Mouse (Mus musculus): Measurements from ENCODE around the gene Gas2l1. TPM values are rescaled to one million over a fixed set of nuclear protein-coding genes. Genes with fewer than 3 reads are reported as not detected.
"Not testable (repeated sequence)": the region's sequence is repeated elsewhere in the genome, so short reads cannot be mapped to it uniquely, and the experiment has no call there.

Gene Gas2l1
- polyA plus RNA-seq, 1 experiment, result 38.1 TPM

DNA sequence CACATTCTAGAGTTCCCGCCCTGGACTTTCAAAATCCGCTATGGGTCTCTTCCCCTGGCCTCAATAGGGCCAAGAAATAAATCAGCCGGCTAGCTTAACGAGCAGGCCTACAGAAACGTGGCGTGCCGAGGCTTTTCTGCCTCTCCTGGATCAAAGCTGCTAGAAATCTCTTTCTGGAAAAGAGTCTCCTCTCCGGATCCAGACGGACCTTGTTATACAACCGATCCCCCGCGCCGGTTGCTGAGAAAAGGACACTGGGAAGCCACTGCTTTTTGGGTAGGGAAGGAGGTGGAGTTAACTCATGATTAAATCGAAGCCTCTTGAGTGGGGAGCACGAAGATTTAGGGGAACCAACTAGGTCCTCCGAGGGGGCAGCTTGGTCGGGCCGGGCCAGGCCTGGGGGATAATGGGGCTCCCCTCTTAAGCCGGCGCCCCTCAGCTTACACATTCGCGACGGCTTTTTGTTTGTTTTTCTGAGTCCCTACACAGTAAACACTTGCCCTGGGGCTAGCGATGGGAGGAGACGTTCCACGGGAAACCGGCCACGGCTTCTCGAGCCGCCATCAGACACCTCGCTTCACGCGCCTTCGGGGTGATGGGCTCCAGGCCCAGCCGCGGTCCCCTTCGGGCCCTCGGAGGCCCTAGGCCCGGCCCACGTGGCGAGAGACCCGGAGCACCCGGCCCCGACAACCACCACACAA lies 33.1 kb upstream of the Gas2l1 start:
- peak; percentile 45 for DNase-seq (ENCODE audit: low read depth)
- TF ChIP-seq POLR2A (IDR thresholded peaks at IDR 0.05; ENCODE audit: borderline replicate concordance, extremely low read depth, insufficient read depth, insufficient read length, poor library complexity, severe bottlenecking) (no peak), CTCF (IDR thresholded peaks at IDR 0.05; ENCODE audit: borderline replicate concordance, extremely low read depth, insufficient read depth, insufficient read length) (no peak)

DNA sequence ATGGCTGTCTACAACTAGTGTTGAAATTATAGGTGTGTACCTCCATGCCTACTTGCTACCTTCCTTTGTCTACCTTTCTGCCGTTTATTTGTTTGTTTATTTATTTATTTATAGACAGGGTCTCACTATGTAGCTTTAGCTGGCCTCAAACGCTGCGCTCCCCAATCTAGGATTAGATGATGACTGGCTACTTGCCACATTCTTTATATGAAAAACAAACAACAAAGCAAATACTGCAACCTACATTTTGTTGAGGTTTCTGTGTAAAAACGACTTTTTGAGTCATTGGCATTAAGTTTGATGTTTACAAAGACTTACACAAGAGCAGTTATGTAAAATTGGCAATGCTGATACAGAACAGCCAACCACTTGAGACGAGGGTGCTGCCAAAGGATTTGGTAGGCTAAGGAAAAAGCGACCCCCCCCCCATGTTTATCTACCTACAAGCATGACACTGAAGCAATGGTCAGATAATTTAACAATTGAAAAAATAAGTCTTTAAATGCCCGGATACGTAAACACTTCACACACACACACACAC lies 31.4 kb upstream of the Gas2l1 start:
- no peak for TF ChIP-seq CTCF (IDR thresholded peaks at IDR 0.05; ENCODE audit: borderline replicate concordance, extremely low read depth, insufficient read depth, insufficient read length)
- TF ChIP-seq POLR2A (IDR thresholded peaks at IDR 0.05; ENCODE audit: borderline replicate concordance, extremely low read depth, insufficient read depth, insufficient read length, poor library complexity, severe bottlenecking), result no peak
- no peak for DNase-seq (ENCODE audit: low read depth)

DNA sequence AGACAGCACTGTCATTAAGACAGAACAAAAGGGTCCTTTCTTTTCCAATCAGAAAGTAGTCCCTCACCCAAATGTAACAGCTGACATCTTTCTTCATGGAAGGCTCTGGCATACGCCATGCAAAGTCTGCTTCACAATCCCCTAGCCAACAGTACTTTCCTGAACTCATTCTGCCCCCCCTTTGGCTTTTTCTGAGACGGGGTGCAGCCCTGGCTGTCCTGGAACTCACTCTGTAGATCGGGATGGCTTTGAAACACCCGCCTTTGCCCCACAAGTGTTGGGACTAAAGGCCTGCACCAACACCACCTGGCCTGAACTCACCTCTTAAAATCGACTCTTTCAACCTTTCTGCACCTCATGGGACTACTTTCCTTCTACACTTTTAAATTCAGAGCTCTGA lies 30.8 kb upstream of the Gas2l1 start:
- peak; percentile 5 for DNase-seq (ENCODE audit: low read depth)
- TF ChIP-seq CTCF (IDR thresholded peaks at IDR 0.05; ENCODE audit: borderline replicate concordance, extremely low read depth, insufficient read depth, insufficient read length), result no peak
- TF ChIP-seq POLR2A (IDR thresholded peaks at IDR 0.05; ENCODE audit: borderline replicate concordance, extremely low read depth, insufficient read depth, insufficient read length, poor library complexity, severe bottlenecking), result no peak

DNA sequence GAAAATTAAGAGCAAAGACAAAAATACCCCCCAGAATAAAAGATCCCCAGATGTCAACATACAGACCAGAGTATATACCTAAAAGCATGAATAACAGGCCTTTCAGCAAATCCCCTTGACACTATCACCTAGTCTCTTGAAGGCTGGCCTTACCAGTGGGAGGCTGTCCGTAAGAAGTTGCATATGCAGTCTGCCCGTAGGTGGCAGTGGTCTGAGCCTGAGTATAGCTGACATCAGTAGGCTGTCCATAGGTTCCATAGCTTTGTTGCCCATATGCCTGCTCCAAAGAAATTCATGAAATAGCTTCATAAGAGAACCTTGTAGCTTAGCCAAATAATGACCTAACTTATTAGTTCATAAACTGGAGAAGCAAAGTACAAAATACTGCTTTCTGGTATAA lies 26.6 kb upstream of the Gas2l1 start:
- peak; percentile 30; the same call in 1 of the 2 replicates for TF ChIP-seq CTCF (IDR thresholded peaks at IDR 0.05; ENCODE audit: borderline replicate concordance, extremely low read depth, insufficient read depth, insufficient read length)
- no peak for TF ChIP-seq POLR2A (IDR thresholded peaks at IDR 0.05; ENCODE audit: borderline replicate concordance, extremely low read depth, insufficient read depth, insufficient read length, poor library complexity, severe bottlenecking)
- peak; percentile 31 for DNase-seq (ENCODE audit: low read depth)

DNA sequence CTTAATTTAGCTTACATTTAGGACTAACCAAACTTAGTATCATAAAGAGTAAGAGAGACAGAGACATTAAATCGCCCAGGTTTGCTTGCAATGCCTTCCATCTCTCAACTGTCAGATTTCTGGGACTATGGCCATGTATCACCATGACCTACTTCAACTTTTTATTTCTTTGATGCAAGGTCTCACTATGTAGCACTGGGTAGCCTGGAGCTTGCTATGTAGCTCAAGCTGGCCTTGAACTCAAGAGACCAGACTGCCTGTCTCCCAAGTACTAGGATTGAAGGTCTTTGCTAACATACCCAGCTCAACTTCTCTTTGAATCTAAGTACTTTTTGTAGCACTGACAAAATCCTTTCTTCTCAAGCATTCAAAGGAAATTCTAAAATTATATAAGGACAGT lies 24.0 kb upstream of the Gas2l1 start:
- DNase-seq (ENCODE audit: low read depth), result no peak
- TF ChIP-seq CTCF (IDR thresholded peaks at IDR 0.05; ENCODE audit: borderline replicate concordance, extremely low read depth, insufficient read depth, insufficient read length), result no peak
- TF ChIP-seq POLR2A (IDR thresholded peaks at IDR 0.05; ENCODE audit: borderline replicate concordance, extremely low read depth, insufficient read depth, insufficient read length, poor library complexity, severe bottlenecking), result no peak

DNA sequence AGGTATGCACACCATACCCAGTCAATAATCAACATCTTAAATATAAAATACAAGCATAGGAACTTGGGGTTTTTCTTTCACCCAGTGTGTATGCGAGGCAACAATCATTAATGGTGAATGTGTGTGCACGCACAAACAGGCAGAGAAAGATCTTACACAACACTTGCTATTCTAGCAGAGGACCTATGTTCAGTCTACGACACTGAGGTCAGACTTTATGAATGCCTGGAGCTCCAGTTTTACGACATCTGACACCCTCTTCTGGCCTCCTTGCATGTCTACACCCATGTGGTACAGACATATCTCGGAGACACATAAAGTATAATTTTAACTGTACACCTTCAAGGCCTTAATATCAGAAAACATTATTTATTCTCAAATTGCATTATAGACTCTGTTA lies 11.7 kb upstream of the Gas2l1 start:
- not testable (repeated sequence) for DNase-seq (ENCODE audit: low read depth)

DNA sequence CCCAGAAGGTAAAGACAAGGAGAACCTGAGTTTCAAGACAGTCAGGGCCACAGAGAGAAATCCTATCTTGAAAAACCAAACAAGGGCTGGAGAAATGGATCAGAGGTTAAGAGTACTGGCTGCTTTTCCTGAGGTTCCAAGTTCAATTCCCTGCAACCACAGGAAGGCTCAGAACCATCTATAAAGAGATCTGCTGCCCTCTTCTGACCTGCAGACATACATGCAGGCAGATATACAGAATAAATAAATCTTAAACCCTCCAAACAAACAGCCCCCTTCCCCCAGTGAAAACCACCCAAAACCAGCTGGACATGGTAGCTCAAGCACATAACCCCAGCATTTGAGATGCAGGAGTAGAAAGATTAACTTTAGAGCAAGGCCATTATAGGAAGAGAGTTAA lies 10.6 kb upstream of the Gas2l1 start:
- TF ChIP-seq CTCF (IDR thresholded peaks at IDR 0.05; ENCODE audit: borderline replicate concordance, extremely low read depth, insufficient read depth, insufficient read length) (no peak), POLR2A (IDR thresholded peaks at IDR 0.05; ENCODE audit: borderline replicate concordance, extremely low read depth, insufficient read depth, insufficient read length, poor library complexity, severe bottlenecking) (no peak)
- no peak for DNase-seq (ENCODE audit: low read depth)

DNA sequence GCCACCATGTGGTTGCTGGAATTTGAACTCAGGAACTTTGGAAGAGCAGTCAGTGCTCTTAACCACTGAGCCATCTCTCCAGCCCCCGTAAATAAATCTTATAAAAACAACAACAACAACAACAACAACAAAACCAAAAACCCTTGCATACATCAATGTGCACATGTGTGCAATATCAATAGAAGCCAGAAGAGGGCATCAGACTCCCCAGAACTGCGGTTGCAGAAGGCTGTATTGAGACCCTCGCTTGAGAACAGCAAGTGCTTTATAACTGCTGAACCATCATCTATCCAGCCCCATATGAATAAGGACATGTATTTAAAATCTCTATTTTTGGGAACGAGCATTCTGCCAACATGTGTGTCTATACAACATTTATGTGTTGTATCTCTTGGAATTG lies 9.8 kb upstream of the Gas2l1 start:
- TF ChIP-seq CTCF (IDR thresholded peaks at IDR 0.05; ENCODE audit: borderline replicate concordance, extremely low read depth, insufficient read depth, insufficient read length) (peak; percentile 61; the same call in 1 of the 2 replicates), POLR2A (IDR thresholded peaks at IDR 0.05; ENCODE audit: borderline replicate concordance, extremely low read depth, insufficient read depth, insufficient read length, poor library complexity, severe bottlenecking) (no peak)
- DNase-seq (ENCODE audit: low read depth), result peak; percentile 60

DNA sequence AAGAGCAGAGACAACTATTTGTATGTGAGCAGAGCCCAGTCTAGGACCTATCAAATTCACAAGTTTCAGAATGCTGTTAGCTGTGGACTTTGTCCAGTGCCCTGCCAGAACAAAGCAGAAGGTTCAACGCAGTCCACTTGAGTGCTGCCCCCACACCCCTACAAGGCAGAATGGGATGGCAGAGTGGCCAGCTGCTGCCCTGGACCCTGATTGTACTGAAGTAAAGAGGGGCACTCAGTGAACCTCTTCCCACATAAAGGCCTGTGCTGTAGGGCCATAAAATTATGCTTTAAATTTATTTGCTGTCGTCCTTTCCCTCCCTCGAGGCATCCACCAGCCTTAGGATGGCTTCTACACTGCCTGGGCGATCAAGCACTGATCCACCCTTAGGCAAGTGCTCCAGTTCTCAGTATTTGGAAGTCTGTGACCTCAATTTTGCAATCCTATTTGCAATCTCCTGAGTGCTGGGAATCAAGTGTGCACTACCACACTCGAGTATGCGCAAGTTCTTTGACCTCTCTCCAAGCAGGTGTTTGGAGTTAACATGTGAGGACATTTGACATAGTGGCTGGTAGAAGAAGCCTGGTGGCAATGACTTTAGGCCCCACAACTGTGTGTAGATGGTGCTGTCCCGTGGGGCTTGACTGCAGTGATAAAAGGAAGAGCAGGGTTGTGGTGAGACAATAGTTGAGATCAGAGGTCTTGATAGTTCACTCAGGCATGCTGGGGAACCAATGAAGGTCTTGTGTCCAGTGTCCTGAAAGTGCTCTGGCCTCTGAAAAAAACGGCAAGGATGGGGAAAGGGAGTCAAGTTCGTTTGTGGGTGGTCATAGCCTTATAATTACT lies 3.2 kb upstream of the Gas2l1 start:
- no peak for DNase-seq (ENCODE audit: low read depth)
- TF ChIP-seq POLR2A (IDR thresholded peaks at IDR 0.05; ENCODE audit: borderline replicate concordance, extremely low read depth, insufficient read depth, insufficient read length, poor library complexity, severe bottlenecking) (no peak), CTCF (IDR thresholded peaks at IDR 0.05; ENCODE audit: borderline replicate concordance, extremely low read depth, insufficient read depth, insufficient read length) (no peak)

DNA sequence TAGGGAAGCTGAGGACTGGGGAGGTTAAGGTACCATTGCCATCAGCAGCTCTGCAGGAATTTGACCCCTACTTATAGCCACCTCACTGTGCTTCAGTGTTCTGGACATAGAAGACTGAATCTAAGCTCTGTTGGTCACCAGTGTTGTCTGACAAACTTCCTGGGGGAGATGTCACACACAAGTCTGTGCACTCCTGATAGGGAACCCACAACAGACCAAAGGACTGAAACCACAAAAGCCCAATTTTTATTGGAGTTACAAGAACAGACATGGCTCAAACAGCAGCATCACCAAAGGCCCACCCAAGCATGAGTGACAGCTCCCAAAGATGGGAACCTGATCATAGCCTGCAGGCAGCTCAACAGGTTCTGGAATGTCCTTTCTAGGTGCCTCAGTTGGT lies 1.9 kb upstream of the Gas2l1 start:
- TF ChIP-seq CTCF (IDR thresholded peaks at IDR 0.05; ENCODE audit: borderline replicate concordance, extremely low read depth, insufficient read depth, insufficient read length), result no peak
- no peak for TF ChIP-seq POLR2A (IDR thresholded peaks at IDR 0.05; ENCODE audit: borderline replicate concordance, extremely low read depth, insufficient read depth, insufficient read length, poor library complexity, severe bottlenecking)
- no peak for DNase-seq (ENCODE audit: low read depth)

DNA sequence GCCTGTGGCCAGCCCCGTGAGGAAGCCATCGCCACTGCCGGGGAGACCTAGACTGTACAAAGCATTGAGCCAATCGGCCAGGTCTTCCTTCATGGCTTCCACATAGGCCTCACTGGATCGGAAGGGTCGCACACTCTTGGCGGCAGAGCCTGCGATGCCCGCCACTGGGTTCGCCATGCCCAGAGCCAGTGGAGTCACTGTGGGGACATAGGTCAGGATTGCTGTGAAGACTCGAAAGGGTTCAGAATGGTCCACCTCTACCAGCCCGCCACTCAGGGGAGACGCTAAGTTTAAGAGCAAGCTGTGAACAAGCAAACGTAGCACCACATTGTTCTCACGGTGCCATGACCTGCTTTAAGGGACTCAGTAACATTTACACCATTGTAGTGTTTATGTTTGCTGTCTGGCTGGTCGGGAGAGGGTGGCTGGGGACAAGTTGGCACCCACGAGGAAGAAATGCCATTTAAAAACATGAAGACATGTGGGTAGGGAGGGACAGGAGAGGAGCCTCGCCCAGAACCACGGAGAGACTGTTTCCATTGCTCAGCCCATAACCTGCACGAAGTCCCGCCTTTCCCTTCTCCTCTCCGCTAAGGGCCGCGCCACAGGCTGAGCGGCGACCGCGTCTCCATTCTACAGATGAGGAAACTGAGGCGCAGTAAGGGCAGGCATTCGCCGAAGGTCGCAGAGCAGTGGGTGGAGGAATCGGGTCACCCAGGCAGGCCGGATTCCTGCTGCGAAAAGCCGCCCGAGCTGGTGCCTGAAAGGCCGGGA lies 658 bp downstream of the Gas2l1 start:
- DNase-seq (ENCODE audit: low read depth), result no peak
- TF ChIP-seq CTCF (IDR thresholded peaks at IDR 0.05; ENCODE audit: borderline replicate concordance, extremely low read depth, insufficient read depth, insufficient read length), result no peak
- no peak for TF ChIP-seq POLR2A (IDR thresholded peaks at IDR 0.05; ENCODE audit: borderline replicate concordance, extremely low read depth, insufficient read depth, insufficient read length, poor library complexity, severe bottlenecking)

Measured in brain, embryonic 14.5 days (tissue).